Mouse (Mus musculus) myocyte (in vitro differentiated cells): ENCODE data around the gene Cngb1. TPM values are rescaled to one million over a fixed set of nuclear protein-coding genes. Genes with fewer than 3 reads are reported as not detected.

ENCODE experiments used
- H3K27me3 ChIP-seq: one replicate; pipeline ENCODE4 v1.6.1; 2011; ENCODE audit not compliant: control insufficient read depth, insufficient read depth, insufficient read length
- H3K36me3 ChIP-seq: one replicate; pipeline ENCODE4 v1.6.1; 2011; ENCODE audit not compliant: control insufficient read depth, insufficient read depth
- H3K4me2 ChIP-seq: one replicate; pipeline ENCODE4 v1.6.1; 2011; ENCODE audit warnings: low read depth, control low read depth
- H3K4me3 ChIP-seq: one replicate; pipeline ENCODE4 v1.5.1; 2011; ENCODE audit warnings: mild to moderate bottlenecking, control low read depth, moderate library complexity
- H3K79me2 ChIP-seq: one replicate; pipeline ENCODE4 v1.6.1; 2011; ENCODE audit not compliant: control insufficient read depth, insufficient read depth
- H3ac ChIP-seq: one replicate; pipeline ENCODE4 v1.6.1; 2011; ENCODE audit not compliant: control insufficient read depth, insufficient read length
- CEBPB ChIP-seq: IDR thresholded peaks from 2 replicates; pipeline ENCODE4 v1.6.1; 2011; ENCODE audit warnings: mild to moderate bottlenecking, moderate library complexity; ENCODE audit not compliant: poor library complexity, insufficient read depth, severe bottlenecking
- E2F4 ChIP-seq: IDR thresholded peaks from one replicate; pipeline ENCODE4 v1.6.1; 2011; ENCODE audit warnings: mild to moderate bottlenecking, control low read depth, moderate library complexity; ENCODE audit not compliant: insufficient read depth
- MAX ChIP-seq: IDR thresholded peaks from one replicate; pipeline ENCODE4 v1.6.1; 2011; ENCODE audit warnings: low read depth, mild to moderate bottlenecking, control low read depth
- MYOD1 ChIP-seq, 3 experiments: IDR thresholded peaks; one replicate each; pipeline ENCODE4 v1.6.1; 2011; ENCODE audit warnings: control low read depth in 2 of 3, low read depth in 2 of 3, mild to moderate bottlenecking in 2 of 3, moderate library complexity in 1 of 3; ENCODE audit not compliant: insufficient read length in 2 of 3, control insufficient read depth in 1 of 3
- MYOG ChIP-seq, 3 experiments: IDR thresholded peaks; one replicate each; pipeline ENCODE4 v1.6.1; 2011; ENCODE audit warnings: control low read depth in 2 of 3, low read depth in 2 of 3, mild to moderate bottlenecking in 2 of 3; ENCODE audit not compliant: insufficient read length in 2 of 3, control insufficient read depth in 1 of 3, insufficient read depth in 1 of 3
- POLR2A ChIP-seq: IDR thresholded peaks from one replicate; pipeline ENCODE4 v1.6.1; 2011; ENCODE audit warnings: low read depth, mild to moderate bottlenecking, control low read depth, moderate library complexity; ENCODE audit not compliant: insufficient read length
- POLR2AphosphoS2 ChIP-seq: IDR thresholded peaks from one replicate; pipeline ENCODE4 v1.6.1; 2011; ENCODE audit warnings: low read depth, control low read depth; ENCODE audit not compliant: insufficient read length
- REST ChIP-seq: IDR thresholded peaks from one replicate; pipeline ENCODE4 v1.6.1; 2011; ENCODE audit warnings: mild to moderate bottlenecking, control low read depth, moderate library complexity; ENCODE audit not compliant: insufficient read depth, insufficient read length
- SRF ChIP-seq: IDR thresholded peaks from one replicate; pipeline ENCODE4 v1.6.1; 2011; ENCODE audit warnings: low read depth; ENCODE audit not compliant: control insufficient read depth, insufficient read length
- TCF12 ChIP-seq: IDR thresholded peaks from one replicate; pipeline ENCODE4 v1.6.1; 2011; ENCODE audit warnings: mild to moderate bottlenecking, control low read depth; ENCODE audit not compliant: poor library complexity, insufficient read depth, severe bottlenecking
- TCF3 ChIP-seq: IDR thresholded peaks from one replicate; pipeline ENCODE4 v1.6.1; 2011; ENCODE audit warnings: low read depth, control low read depth; ENCODE audit not compliant: insufficient read length
- USF1 ChIP-seq: IDR thresholded peaks from one replicate; pipeline ENCODE4 v1.6.1; 2011; ENCODE audit warnings: low read depth, mild to moderate bottlenecking, control low read depth, moderate library complexity
- polyA plus RNA-seq: library from polyadenylated mRNA; unstranded; fragments of >200 nt; fragmentation: generic; extraction: Trizol; gene quantifications from one replicate; pipeline ENCODE4 v1.2.1, GENCODE M21; 2012; ENCODE audit warnings: missing spikeins

Cngb1 gene
- polyA plus RNA-seq, 1 experiment = 0.07 TPM

DNA sequence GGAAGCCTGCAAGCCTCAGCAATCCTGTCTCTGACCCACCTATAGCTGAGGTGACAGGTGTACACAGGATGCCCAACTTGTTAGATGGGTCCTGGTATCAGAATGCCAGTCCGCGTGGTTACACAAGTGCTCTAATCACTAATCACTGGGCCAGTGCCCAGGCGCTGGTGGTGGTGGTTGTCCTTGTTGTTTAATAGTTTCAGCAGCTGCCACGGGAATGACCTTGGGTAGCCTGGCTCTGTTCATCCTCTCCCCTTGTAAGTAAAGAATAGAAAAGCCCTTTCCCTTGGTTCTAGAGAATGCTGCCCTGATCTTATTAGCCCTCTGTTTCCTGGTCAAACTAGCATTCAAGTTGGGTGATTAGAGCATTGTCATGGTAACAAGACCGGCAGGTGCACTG is 35.3 kb upstream of the Cngb1 start:
- H3K27me3 ChIP-seq = no peaks in the 10 kb centered on the region
- no peak overlapping the region for H3ac ChIP-seq
- no peak overlapping the region for H3K4me2 ChIP-seq
- H3K36me3 ChIP-seq = peaks cover 22% of the 10 kb centered on the region
- no peaks in the 10 kb centered on the region for H3K79me2 ChIP-seq
- H3K4me3 ChIP-seq = no peak overlapping the region
- TF ChIP-seq MYOD1 (IDR thresholded peaks at IDR 0.05; ENCODE audit: control insufficient read depth in 1 of 3, insufficient read length in 2 of 3, low read depth in 2 of 3) = peak in 1 of 3 experiments; percentile 60
- peak in 2 of 3 experiments; percentile 16 to 42 for TF ChIP-seq MYOG (IDR thresholded peaks at IDR 0.05; ENCODE audit: control insufficient read depth in 1 of 3, insufficient read depth in 1 of 3, insufficient read length in 2 of 3, low read depth in 2 of 3)
- TF ChIP-seq POLR2AphosphoS2 = no peak
- no peak for TF ChIP-seq CEBPB

GRCm38 (mm10) chr8:95336363-95336762 is 30.0 kb upstream of the Cngb1 start:
- Histone ChIP-seq H3K4me3 (no peak overlapping the region), H3K36me3 (peaks cover 22% of the 10 kb centered on the region), H3ac (no peak overlapping the region), H3K27me3 (no peaks in the 10 kb centered on the region), H3K4me2 (peak overlapping the region; percentile 39), H3K79me2 (peaks cover 16% of the 10 kb centered on the region)
- TF ChIP-seq MYOD1 (IDR thresholded peaks at IDR 0.05; ENCODE audit: control insufficient read depth in 1 of 3, insufficient read length in 2 of 3, low read depth in 2 of 3) (peak in 1 of 3 experiments; percentile 15), MAX (no peak)

DNA sequence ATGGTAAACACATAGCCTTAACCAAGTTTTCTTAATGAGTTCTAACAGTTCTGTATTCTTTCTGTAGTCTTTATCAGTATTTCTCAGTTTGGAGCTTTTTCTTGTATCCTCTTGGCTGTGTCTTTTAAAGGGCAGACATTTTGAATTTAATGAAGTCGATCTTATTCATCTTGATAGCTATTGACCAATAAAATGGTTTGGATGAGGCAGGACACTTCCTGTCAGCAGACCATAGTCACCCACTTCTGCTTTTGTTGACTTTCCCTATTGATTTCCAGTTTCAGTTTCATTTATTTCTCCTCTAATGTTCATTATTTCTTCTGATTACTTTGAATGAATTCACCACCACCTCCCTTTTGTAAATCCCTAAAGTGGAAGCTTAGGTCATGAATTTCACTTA is 29.3 kb upstream of the Cngb1 start:
- H3K36me3 ChIP-seq = peaks cover 22% of the 10 kb centered on the region
- no peak overlapping the region for H3K4me3 ChIP-seq
- no peak overlapping the region for H3ac ChIP-seq
- peaks cover 22% of the 10 kb centered on the region for H3K79me2 ChIP-seq
- no peak for TF ChIP-seq TCF3
- no peak for TF ChIP-seq POLR2AphosphoS2
- no peak for TF ChIP-seq MAX
- TF ChIP-seq MYOD1 (IDR thresholded peaks at IDR 0.05; ENCODE audit: control insufficient read depth in 1 of 3, insufficient read length in 2 of 3, low read depth in 2 of 3) = no peak
- no peak for TF ChIP-seq CEBPB
- TF ChIP-seq MYOG (IDR thresholded peaks at IDR 0.05; ENCODE audit: control insufficient read depth in 1 of 3, insufficient read depth in 1 of 3, insufficient read length in 2 of 3, low read depth in 2 of 3) = no peak
- TF ChIP-seq POLR2A = no peak
- no peak for TF ChIP-seq SRF
- TF ChIP-seq USF1 = no peak
- no peak for TF ChIP-seq REST
- no peak for TF ChIP-seq TCF12
- no peak for TF ChIP-seq E2F4
- peak overlapping the region; percentile 39 for H3K4me2 ChIP-seq
- H3K27me3 ChIP-seq = no peaks in the 10 kb centered on the region

- H3K36me3 ChIP-seq = peaks cover 16% of the 10 kb centered on the region
- peak overlapping the region; percentile 91 for H3K4me2 ChIP-seq
- TF ChIP-seq E2F4 = no peak
- TF ChIP-seq MYOD1 (IDR thresholded peaks at IDR 0.05; ENCODE audit: control insufficient read depth in 1 of 3, insufficient read length in 2 of 3, low read depth in 2 of 3) = no peak
- no peak for TF ChIP-seq MYOG (IDR thresholded peaks at IDR 0.05; ENCODE audit: control insufficient read depth in 1 of 3, insufficient read depth in 1 of 3, insufficient read length in 2 of 3, low read depth in 2 of 3)
- H3K27me3 ChIP-seq = no peaks in the 10 kb centered on the region
- peak overlapping the region; percentile 78 for H3K4me3 ChIP-seq
- peak overlapping the region; percentile 73 for H3ac ChIP-seq
- H3K79me2 ChIP-seq = peaks cover 37% of the 10 kb centered on the region
Measured at GRCm38 (mm10) chr8:95332437-95333199, 26.2 kb upstream of the Cngb1 start.

DNA sequence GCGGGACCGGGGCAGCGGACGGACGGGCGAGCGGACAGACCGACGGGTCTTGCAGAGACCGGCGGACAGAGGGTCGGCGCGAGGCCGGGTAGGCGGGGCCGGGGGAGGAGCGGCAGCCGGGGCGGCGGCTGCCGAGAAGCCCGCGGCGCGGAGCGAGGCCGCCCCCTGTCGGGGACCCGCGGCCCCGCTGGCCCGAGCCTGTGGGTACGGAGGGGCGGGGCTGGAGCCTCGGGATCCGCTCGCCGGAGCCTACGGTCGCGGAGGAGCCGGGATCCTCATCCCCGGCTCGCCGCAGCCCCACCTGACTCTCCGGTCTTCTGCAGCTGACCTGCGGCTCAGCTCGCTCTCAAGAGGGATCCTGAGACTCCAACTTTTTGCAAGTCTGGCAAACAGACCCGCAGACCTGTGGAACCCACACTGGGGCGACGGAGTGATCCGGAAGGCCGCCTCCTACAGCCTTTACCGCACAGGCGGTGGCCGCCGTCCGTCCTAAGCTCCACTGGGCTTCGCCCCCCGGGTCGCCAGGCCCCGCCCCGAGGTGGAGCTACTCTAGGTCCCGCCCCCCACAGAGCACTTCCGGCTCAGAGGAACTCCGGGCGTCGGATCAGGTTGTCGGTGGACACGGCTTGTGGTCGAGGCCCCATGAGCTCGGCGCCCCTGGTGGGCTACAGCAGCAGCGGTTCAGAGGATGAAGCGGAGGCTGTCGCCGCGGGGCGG is 25.5 kb upstream of the Cngb1 start, which contains the start of the genes Zfp319 and Usb1:
Gene Zfp319, minus strand, starts transcription at position 231 of the 717 bp plus-strand sequence.
Gene Usb1, plus strand, starts transcription at position 565 of the 717 bp plus-strand sequence.
- no peak for TF ChIP-seq SRF
- TF ChIP-seq MYOD1 (IDR thresholded peaks at IDR 0.05; ENCODE audit: control insufficient read depth in 1 of 3, insufficient read length in 2 of 3, low read depth in 2 of 3) = peak in 1 of 3 experiments; percentile 6
- TF ChIP-seq POLR2A = peak; percentile 88
- TF ChIP-seq POLR2AphosphoS2 = peak; percentile 82
- Histone ChIP-seq H3ac (peak within 1 kb of the TSS; percentile 73), H3K79me2 (peaks cover 37% of the 10 kb centered on the region), H3K4me2 (peak within 1 kb of the TSS; percentile 91), H3K36me3 (peaks cover 13% of the 10 kb centered on the region), H3K27me3 (no peaks in the 10 kb centered on the region), H3K4me3 (peak within 1 kb of the TSS; percentile 78)
